Mouse (Mus musculus) liver, embryonic 14.5 days (tissue): Measurements from ENCODE around the gene Ak5.

ENCODE experiments used
- CTCF ChIP-seq: IDR thresholded peaks from 2 replicates; pipeline ENCODE4 v1.5.1; 2016; ENCODE audit warnings: antibody characterized with exemption, low read depth, control low read depth
- EP300 ChIP-seq: IDR thresholded peaks from 2 replicates; pipeline ENCODE4 v1.6.1; 2016; ENCODE audit warnings: antibody characterized with exemption, low read depth

GRCm38 (mm10) chr3:152709936-152710335, 41.8 kb upstream of the Ak5 start:
- no peak for TF ChIP-seq EP300
- no peak for TF ChIP-seq CTCF
